ENCODE assay signal across 7 mouse cellular contexts in the genomic region with DNA sequence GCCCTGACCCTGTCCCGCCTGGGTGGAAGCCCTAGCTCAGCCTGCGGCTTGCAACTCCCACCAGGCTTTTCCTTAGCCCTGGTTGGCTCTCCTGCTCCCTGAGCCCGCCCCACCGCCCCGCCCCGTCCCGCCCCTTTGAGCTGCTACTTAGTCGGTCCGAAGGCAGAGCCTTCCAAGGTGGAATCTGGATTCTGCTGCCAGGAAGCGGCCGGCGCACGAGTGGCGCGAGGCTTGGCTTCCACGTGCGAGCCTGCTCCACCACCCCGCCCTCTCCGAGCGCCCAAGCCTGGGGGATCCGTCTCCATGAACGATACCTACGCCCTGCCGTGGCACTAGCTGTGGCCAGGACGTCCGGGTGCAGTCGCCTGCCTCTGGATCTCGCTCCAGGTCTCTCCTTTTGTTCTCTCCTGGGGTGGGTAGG. TPM values are rescaled to one million over a fixed set of nuclear protein-coding genes. Genes with fewer than 3 reads are reported as not detected.
DNase-seq lines count a peak whose midpoint lies in the region; ATAC-seq and TF ChIP-seq lines count a peak whose summit lies in the region.

Dusp9 (plus strand) TSS at position 165 of the 421 bp plus-strand sequence.

- DNase-seq in ES-CJ7 (ENCODE audit: low read depth, low spot score): peak; percentile 78
- DNase-seq in adrenal gland, postnatal 10 days: peak; percentile 60
- peak; percentile 29 for DNase-seq in lung, adult 2 months
- peak; percentile 61 for DNase-seq in retina, embryonic 14.5 days (ENCODE audit: low spot score)
- DNase-seq in right cerebral cortex, postnatal 14 days: no peak

- H3K9me3 ChIP-seq in forebrain, embryonic 15.5 days: no peaks in the 10 kb centered on the region
- no peaks in the 10 kb centered on the region for H3K9me3 ChIP-seq in intestine, postnatal 0 days (ENCODE audit: control insufficient read depth)

- H3K4me1 ChIP-seq in forebrain, embryonic 15.5 days: peaks cover 16% of the 10 kb centered on the region
- no peaks in the 10 kb centered on the region for H3K4me1 ChIP-seq in intestine, postnatal 0 days (replicated peaks; ENCODE audit: control insufficient read depth, insufficient read depth, low read length)
- no peaks in the 10 kb centered on the region for H3K4me1 ChIP-seq in lung, adult 2 months (ENCODE audit: control insufficient read depth, insufficient read depth, low read length)

- ATAC-seq in forebrain, embryonic 15.5 days (replicated peaks): peak; percentile 73
- peak; percentile 83 for ATAC-seq in intestine, postnatal 0 days

- WGBS in forebrain, embryonic 15.5 days: 29% methylated on average over 27 of the region's 28 CpGs
- WGBS in intestine, postnatal 0 days: 19% methylated on average over 27 of the region's 28 CpGs
- 37% methylated on average over 28 of the region's 28 CpGs for WGBS in lung, adult 2 months

- peak within 1 kb of the TSS; percentile 49 for H3K4me2 ChIP-seq in forebrain, embryonic 15.5 days (replicated peaks)
- H3K4me2 ChIP-seq in intestine, postnatal 0 days (replicated peaks; ENCODE audit: low read depth): peak within 1 kb of the TSS; percentile 61

- H3K27ac ChIP-seq in forebrain, embryonic 15.5 days (replicated peaks): no peak within 1 kb of the TSS
- H3K27ac ChIP-seq in intestine, postnatal 0 days (ENCODE audit: low read depth, low read length): no peak within 1 kb of the TSS

- H3K27me3 ChIP-seq in forebrain, embryonic 15.5 days: peaks cover 24% of the 10 kb centered on the region
- peaks cover 13% of the 10 kb centered on the region for H3K27me3 ChIP-seq in intestine, postnatal 0 days (replicated peaks; ENCODE audit: control insufficient read depth, insufficient read depth, low read length)

- H3K36me3 ChIP-seq in forebrain, embryonic 15.5 days: no peaks in the 10 kb centered on the region
- H3K36me3 ChIP-seq in intestine, postnatal 0 days (ENCODE audit: control insufficient read depth, insufficient read depth): no peaks in the 10 kb centered on the region

- no peak for TF ChIP-seq POLR2A in lung, adult 2 months (IDR thresholded peaks at IDR 0.05; ENCODE audit: borderline replicate concordance, extremely low read depth, low read depth, low read length)

- no peak within 1 kb of the TSS for H3K9ac ChIP-seq in forebrain, embryonic 15.5 days (replicated peaks)
- H3K9ac ChIP-seq in intestine, postnatal 0 days (ENCODE audit: low read depth, low read length): 0 out of 2 replicates have a peak within 1 kb of the TSS, but pooled peaks have one; percentile 12

- no peak for TF ChIP-seq CTCF in intestine, postnatal 0 days (IDR thresholded peaks at IDR 0.05; ENCODE audit: low read depth)
- no peak for TF ChIP-seq CTCF in lung, adult 2 months (IDR thresholded peaks at IDR 0.05; ENCODE audit: insufficient read depth, low read length)

- H3K4me3 ChIP-seq in forebrain, embryonic 15.5 days: peak within 1 kb of the TSS; percentile 36
- H3K4me3 ChIP-seq in intestine, postnatal 0 days (ENCODE audit: low read depth, low read length): peak within 1 kb of the TSS; percentile 32
- H3K4me3 ChIP-seq in lung, adult 2 months (replicated peaks; ENCODE audit: extremely low read depth, low read depth, low read length): peak within 1 kb of the TSS; percentile 5

RNA-seq across cellular contexts. Expression of gene Dusp9, which starts in this region (rescaled TPM):
- total RNA-seq in adrenal gland, postnatal 10 days (2021): 1 to 10 TPM in 1 of 2 experiments, under 1 TPM in 1; 0.67 to 1.1 TPM
- polyA plus RNA-seq in forebrain, embryonic 15.5 days (2015; fragmentation: Nextera tagmentation; extraction: Ambion mirVana): 0.33 and 0.43 TPM in 2 replicates
- 2.2 and 2.7 TPM in 2 replicates for polyA plus RNA-seq in intestine, postnatal 0 days (2015; fragmentation: Nextera tagmentation; extraction: Ambion mirVana)
- polyA plus RNA-seq in lung, adult 2 months (2012; rRNA removed): 1.3 and 1.4 TPM in 2 replicates

Comparison
In these comparisons a context has a peak if more than half of its experiments do, and no peak if none do; other contexts are left out.
1. Peak in ATAC-seq, H3K4me3 ChIP-seq and H3K4me2 ChIP-seq in forebrain, embryonic 15.5 days; RNA of the gene not detected or under 1 TPM.